Mouse (Mus musculus) thymus, postnatal 0 days (tissue): ENCODE results near the gene Ccdc51. TPM values are rescaled to one million over a fixed set of nuclear protein-coding genes. Genes with fewer than 3 reads are reported as not detected.
"Not testable (repeated sequence)": the region's sequence is repeated elsewhere in the genome, so short reads cannot be mapped to it uniquely, and the experiment has no call there.

Experiments used
- DNase-seq: peaks from one replicate; pipeline ENCODE4 v3.0.0-alpha.2; 2015; ENCODE audit warnings: low spot score
- polyA plus RNA-seq: library from polyadenylated mRNA; unstranded; fragments of >200 nt; fragmentation: Nextera tagmentation; extraction: Ambion mirVana; gene quantifications from 2 replicates; pipeline ENCODE4 v1.2.1, GENCODE M21; 2015

Gene Ccdc51
- polyA plus RNA-seq, 1 experiment from 2014 or later, result 18.6 TPM

DNA sequence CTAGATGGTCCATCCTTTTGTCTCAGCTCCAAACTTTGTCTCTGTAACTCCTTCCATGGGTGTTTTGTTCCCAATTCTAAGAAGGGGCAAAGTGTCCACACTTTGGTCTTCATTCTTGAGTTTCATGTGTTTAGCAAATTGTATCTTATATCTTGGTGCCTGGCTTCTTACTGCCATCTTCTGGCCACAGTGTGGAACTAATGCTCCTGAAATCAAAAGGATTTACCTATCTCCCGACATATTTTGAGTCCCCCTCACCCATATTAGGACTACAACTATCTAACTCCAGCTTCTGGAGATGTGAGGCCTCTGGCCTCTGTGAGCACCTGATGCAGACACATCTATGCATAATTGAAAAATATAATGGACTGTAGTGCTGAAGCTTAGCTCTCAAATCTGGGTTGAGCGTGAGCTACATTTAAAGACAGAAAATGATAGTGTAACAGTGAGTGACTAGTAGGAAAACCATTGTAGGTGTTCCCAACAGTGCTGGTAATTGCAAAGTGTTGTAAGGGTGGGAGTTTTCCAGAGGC lies 40.3 kb downstream of the Ccdc51 start:
- DNase-seq, result peak; percentile 67

DNA sequence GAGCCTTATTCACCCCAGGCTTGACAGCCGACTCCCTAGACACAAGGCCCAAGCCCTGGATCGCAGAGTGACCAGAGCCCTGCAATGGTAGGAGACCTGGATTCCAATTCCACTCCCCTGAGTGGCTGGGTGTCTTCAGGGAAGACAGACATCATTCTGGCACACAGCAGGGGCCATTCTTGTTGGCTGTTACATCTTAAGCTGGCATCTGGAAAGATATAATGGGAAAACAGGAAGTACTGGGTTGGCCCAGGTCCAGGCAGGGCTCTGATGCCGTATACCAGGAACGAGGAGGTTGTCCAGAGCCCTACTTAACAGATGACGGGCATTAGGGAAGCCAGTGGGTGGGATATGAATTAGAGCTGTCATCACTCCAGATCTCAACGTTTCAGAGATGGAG lies 41.0 kb downstream of the Ccdc51 start:
- DNase-seq, result no peak

DNA sequence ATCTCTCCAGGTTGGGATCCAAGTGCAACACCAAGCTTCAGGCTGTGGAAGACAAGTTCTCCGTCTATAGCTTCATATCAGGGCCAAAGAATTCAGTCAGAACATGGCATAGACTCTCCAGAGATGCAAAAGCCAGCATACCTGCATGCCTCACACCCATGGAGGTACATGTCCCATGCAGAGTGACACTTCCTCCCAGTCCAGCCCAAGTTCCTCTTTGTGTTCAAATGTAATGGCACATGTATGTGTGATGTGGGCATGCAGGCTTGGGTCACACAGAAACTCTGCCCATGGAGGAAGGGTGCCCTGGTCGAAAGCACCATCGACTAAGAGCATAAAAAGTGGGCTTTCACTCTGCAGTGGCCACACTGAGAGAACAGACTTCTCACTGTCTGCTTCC lies 41.9 kb downstream of the Ccdc51 start:
- no peak for DNase-seq

DNA sequence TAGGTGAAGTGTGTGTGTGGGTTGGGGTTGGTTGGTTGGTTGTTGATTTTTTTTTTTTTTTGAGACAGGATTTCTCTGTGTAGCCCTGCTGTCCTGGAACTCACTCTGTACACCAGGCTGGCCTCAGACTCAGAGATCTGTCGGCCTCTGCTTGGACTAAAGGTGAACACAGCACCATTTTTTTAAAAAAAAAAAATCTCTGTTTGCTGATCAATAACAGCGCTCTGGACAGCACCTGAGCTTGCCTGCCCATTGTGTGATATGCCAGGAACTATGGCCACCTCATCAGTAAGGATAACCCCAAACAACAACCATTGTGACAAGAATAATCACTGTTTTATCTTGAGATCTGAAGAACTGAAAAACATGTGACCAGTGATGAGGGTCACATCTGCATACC lies 42.8 kb downstream of the Ccdc51 start:
- DNase-seq, result no peak

DNA sequence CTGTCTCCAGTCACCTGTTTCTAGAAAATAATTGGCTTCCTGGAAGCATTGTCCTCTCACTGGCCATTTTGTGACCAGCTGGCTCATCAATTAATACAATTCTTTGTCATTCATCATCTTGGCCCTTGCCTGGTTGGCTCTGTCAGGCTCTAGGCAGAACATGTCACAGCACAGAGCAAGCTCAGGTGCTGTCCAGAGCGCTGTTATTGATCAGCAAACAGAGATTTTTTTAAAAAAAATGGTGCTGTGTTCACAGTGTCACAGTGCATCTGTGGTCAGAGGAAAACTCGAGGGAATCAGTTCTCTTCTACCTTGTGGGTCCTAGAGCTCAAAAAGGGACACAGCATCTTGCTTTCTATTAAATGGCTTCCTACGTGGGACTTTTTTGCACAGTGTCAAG lies 43.2 kb downstream of the Ccdc51 start:
- no peak for DNase-seq

DNA sequence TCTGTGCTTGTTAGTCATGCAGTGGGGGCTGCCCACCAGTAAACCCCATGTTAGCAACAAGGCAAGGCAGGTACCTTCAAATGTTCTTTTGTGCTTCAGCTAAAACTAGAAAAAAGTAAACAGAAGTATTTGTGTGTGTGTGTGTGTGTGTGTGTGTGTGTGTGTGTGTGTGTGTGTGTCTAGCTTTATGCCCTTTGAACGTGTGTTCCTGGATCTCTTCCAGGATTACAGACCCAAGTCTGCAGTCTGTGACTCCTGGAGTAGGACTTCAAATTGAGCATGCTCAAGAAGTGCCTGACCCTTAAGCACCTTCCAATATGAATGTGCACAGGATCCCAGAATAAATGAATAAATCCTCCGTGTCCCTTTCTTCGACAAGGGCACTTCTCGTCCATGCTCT lies 44.8 kb downstream of the Ccdc51 start:
- DNase-seq, result no peak

DNA sequence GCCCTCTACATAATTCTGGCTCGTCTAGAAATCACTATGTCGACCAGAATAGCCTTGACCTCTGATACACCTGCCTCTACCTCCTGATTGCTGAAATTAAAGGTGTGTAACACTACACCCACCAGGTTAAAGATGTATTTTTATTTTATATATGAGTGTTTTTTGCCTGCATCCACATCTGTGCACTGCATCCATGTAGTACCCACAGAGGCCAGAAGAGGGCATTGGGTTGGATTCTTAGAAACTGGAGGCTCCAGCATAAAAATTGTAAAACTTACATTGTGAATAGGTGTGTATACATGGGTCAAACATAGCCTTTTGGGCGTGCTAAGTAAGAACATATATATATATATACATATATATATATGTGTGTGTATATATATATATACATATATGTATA lies 45.9 kb downstream of the Ccdc51 start:
- DNase-seq, result no peak

DNA sequence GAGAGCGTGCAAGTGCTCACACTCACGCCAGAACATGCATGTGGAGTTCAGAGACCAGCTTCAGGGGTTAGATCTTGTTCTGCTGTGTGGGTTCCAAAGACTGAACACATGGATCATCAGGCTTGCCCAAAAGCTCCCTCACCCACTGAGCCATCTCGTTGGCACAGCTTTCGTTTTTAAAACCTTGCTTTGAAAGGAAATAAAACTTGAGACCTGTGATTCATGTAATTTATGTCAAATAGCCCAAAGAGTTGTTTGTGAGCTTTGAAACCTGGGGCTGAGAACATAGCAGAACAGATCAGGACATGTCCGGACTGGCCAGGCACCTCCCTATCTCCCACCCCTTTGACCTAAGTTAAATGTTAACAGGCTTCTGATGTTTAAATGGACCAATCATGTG lies 47.8 kb downstream of the Ccdc51 start:
- no peak for DNase-seq

DNA sequence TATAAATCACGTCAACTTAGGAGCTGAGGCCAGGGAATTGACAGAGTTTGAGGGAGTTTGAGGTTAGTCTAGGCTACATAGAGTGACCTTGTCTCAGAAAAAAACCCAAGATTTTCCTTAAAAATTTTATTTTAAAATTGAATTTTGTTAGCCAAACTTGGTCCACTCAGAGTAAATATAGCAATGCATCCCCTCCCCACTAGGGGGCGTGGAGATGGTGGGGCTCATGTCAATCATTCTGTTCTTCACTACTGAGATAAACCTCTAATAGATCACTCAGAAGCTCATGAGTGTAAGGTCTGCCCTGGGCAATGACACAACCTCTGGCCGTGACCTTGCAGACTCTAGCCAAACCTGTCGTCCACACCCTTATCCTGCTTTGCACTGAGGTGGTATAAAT lies 58.1 kb downstream of the Ccdc51 start:
- not testable (repeated sequence) for DNase-seq

Other genes starting within 250 kb of the Ccdc51 start
- 7.5 and 8.5 TPM in 2 replicates for gene Slc26a6, start 229.2 kb upstream of the Ccdc51 start, polyA plus RNA-seq
- gene Tmem89, start 167.9 kb upstream of the Ccdc51 start, polyA plus RNA-seq, result not detected in 2 replicates
- 407 and 414 TPM in 2 replicates for gene Uqcrc1, start 145.9 kb upstream of the Ccdc51 start, polyA plus RNA-seq
- 0.46 and 0.63 TPM in 2 replicates for gene Col7a1, start 128.9 kb upstream of the Ccdc51 start, polyA plus RNA-seq
- not detected in 2 replicates for gene Ucn2, start 96.5 kb upstream of the Ccdc51 start, polyA plus RNA-seq
- 6.0 and 7.7 TPM in 2 replicates for gene Pfkfb4, start 90.7 kb upstream of the Ccdc51 start, polyA plus RNA-seq
- 210 and 212 TPM in 2 replicates for gene Shisa5, start 43.9 kb upstream of the Ccdc51 start, polyA plus RNA-seq
- 42.1 and 42.4 TPM in 2 replicates for gene Trex1, start 22.8 kb upstream of the Ccdc51 start, polyA plus RNA-seq
- 23.4 and 28.4 TPM in 2 replicates for gene Atrip, start 8.4 kb upstream of the Ccdc51 start, polyA plus RNA-seq
- gene Tma7, start 94 bp downstream of the Ccdc51 start, polyA plus RNA-seq, result 808 and 867 TPM in 2 replicates
- 3.3 and 3.8 TPM in 2 replicates for gene Plxnb1, start 12.9 kb downstream of the Ccdc51 start, polyA plus RNA-seq
- not detected in 2 replicates for gene Fbxw21, start 79.5 kb downstream of the Ccdc51 start, polyA plus RNA-seq
- not detected in 2 replicates for gene Fbxw13, start 113.5 kb downstream of the Ccdc51 start, polyA plus RNA-seq
- not detected in 2 replicates for gene Fbxw20, start 152.3 kb downstream of the Ccdc51 start, polyA plus RNA-seq
- not detected in 2 replicates for gene Fbxw14, start 205.2 kb downstream of the Ccdc51 start, polyA plus RNA-seq